Mouse (Mus musculus) WW6 (cell line): ENCODE measurements around the gene Slc25a17.

ENCODE experiments used
- DNase-seq: peaks from one replicate; pipeline ENCODE4 v3.0.0-alpha.2; 2013; ENCODE audit warnings: low read depth, low spot score

Gene Slc25a17

DNA sequence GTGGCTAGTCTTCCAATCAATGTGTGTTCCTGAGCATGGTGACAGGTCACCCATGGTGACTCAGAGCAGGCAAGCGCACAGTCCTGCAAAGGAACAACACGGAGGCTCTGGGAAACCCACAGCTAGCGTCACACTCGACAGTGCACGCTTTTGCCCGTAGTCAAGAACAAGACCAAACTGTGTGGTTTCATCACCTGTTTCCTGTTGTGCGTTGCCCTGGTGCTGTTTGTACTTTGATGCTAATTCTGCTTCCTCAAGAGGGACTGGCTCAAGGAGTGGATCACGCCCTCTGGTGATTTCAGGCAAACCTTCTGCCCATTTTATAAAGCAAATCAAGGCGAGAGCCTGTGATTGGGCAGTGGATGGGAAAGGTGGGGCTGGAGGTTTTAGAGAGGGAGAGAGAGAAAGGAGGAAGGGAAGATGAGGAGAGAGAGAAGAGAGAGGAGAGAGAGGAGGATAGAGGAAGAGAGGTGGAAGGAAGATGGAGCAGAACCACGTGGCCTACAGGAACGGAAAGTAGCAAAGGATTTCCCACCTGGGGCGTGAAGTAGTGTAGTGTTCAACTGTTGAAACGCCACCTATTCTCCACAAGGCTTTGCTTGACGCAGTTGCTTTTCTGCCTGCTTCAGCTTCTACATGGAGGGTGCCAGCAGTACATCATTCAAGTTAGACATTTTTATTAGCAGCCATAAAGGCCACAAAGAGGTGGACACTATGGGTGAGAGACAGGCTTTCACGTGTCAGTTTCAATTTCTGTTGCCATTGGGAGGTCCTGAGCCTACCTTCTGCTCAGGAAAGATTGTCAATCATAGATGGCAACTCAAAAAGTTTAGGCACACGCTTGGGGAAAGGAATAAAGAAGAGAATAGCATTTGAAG is 59.2 kb downstream of the Slc25a17 start:
- DNase-seq = peak; percentile 29

DNA sequence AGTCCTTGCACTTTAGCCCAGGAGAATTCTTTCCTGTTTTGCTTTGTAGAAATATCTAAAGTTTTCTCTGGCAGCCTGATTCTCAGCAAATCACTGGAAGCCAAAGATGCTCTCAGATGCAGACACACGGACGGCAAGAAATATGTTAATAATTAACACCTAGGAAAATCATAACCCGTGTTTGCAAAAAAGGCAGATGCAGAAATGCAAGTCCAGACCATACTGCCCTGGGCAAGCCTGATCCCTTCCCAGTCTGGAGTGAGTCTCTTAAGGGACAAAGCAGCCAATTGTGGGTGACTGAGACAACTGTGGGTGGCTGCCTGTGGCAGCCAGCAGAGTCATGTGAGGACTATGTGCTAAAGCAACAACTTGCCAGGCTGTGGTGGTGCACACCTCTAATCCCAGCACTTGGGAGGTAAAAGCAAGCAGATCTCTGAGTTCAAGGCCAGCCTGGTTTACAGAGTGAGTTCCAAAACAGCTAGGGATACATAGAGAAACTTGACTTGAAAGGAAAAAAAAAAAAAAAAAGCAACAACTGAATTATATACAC is 60.0 kb downstream of the Slc25a17 start:
- no peak for DNase-seq

DNA sequence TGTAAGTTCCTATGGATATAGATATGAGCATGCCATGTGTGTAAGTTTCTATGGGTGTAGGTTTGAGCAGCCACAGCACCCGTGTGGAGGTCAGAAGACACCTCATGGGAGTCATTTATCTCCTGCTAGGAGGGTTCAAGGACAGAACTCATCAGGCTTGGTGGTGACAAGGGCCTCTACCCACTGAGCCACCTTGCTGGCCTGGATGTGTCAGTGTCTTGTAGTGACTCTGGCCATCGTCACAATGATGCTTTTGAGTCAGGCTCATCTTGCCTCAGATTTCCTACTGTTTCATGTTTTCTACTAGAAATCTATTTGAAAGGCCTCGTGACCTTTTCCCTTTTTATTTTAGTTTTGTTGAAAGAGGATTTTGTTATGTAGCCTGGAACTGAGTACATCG is 61.1 kb downstream of the Slc25a17 start:
- no peak for DNase-seq

DNA sequence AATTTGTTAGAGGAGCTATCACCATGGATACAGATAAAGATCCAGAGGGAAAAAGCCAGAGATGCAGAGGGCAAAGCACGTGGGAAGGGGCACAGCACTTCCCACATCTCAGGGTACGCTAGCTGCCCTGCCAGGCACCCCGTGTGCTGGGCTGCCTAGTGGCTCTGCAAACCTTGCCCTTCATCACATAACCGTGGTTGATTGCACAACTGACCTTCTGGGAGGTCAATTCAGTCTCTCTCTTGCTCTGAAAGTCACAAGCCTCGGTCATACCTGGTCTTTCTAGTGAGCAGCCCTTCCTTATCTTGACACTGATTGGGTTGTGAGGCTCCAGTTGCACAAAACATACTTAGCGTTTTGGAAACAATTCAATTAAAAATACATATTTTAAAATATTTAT is 62.4 kb downstream of the Slc25a17 start:
- no peak for DNase-seq

DNA sequence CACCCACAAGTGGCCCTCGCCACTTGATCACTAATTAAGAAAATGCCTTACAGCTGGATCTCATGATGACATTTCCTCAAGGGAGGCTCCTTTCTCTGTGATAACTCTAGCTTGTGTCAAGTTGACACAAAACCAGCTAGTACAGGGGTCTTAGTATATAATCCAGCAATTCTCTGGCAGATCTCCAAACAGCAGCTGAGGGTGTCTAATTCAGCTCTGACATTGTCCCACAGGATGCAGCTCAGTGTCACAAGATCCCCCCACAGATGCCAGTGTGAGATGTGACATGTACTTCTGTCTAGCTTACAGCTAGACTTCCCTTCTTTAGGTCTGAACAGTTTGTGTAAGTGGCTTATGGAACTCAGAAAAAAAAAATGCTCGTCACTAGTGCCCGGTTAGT is 63.1 kb downstream of the Slc25a17 start:
- no peak for DNase-seq

DNA sequence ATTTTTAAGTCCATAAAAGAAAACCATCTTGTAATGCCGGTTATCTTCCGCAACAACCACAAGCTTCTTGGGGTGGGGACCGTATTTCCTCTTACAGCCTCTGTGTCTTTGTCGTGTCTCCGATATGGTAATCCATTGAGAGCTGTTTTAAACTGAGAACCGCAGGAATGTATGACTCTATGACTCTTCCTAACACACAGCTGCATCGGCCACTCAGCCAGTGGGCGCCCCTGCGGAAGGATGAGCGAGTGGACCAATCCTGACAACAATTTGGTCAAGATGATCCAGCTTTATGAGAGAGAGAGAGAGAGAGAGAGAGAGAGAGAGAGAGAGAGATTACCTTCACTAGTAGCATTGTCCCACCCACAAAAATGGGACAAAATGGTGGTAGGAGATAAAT is 65.7 kb downstream of the Slc25a17 start:
- DNase-seq = no peak

DNA sequence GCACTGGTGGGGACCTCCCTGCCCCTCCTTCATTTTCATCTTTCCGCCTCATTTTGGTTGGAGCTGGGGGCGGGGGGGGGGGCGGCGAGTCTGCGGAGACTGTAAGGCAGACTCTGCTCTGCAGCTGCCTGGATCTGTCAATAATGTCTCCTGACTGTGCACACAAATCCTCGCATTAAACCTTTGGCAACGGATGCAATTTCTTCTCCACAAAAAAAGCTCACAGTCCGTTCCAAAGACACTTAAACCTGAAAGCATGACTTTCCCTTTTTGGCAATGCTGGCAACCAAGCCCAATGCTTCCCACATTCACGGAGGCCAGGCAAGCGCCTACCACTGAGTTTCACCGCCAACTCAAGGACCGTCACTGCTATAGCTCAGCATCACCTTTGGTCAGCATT is 66.2 kb downstream of the Slc25a17 start:
- no peak for DNase-seq

DNA sequence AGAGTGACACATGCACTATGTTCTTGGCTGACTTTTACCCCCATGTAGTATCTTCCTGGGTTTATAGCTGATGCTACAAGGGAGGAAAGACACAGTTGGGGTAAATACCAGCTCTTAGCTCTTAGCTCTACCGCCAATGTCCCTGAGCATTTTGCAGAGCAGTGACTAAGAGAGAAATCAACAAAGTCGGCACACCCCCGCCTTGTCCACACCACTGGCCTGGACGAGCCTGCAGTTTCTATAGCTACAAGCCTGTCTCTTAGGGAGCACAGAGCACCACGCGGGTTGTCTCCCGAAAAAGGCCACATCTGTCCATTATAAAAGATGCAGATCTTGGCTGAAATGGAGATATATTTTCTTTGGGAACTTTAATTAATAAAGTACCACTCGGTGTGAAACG is 69.9 kb downstream of the Slc25a17 start:
- DNase-seq = no peak

DNA sequence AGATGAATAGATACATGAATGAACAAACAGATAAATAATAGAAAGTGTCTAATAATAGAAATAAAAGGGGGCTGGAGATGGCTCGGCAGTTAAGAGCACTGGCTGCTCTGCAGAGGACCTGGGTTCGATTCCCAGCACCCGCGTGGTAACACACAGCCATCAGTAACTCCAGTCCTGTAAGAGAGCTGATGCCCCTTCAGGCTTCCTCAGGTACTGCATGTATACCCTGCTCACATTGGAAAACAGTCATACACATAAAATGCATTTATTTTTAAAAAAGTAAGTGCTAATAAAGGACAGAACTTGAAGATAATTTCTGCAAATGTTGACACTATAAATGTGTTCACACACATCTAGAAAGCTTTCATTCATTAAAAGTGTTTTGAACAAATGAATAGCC is 70.4 kb downstream of the Slc25a17 start:
- DNase-seq = peak; percentile 14

DNA sequence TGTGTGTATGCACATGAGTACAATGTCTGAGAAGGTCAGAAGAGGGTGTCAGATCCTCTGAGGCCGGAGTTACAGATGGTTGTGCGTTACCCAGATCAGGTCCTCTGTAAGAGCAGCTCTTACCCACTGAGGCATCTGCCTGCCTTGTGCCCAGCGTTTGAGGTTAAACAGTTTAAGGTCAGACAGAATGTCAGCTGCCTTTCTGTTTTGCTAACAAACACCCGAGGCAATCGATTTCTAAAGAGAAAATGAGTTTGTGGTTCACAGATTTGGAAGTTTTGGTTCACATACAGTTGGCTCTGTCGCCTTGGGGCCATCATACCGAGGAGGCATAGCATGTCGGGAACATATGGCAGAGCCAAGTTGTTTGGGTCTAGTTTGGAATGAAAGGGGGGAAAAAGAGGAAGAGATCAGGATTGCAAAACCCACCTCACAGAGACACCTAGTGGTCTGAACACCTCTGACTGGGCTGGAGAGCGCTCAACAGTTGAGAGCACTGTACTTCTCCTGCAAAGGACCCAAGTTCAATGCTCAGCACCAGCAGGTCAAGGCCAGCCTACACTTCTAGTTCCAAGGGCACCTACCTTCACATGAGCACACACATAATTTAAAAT is 76.4 kb downstream of the Slc25a17 start:
- no peak for DNase-seq

DNA sequence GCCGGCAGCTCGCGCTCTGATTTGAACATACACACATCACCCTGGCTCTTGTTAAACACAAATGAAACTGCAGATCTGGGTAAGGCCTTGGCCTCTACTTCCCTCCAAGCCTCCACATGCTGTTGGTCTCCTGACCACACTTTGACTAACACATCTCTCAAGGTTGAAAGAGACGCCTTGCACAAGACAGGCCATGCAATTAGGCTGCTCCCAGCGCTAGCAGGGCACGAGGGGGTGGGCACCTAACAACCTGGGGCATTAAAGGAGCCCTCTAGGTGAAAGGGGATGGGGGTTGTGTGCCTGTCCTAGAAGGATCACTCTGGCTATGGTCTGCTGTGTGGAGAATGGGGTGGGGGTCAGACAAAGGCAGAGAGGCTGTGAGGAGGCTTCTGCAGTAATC is 81.9 kb downstream of the Slc25a17 start:
- DNase-seq = no peak

DNA sequence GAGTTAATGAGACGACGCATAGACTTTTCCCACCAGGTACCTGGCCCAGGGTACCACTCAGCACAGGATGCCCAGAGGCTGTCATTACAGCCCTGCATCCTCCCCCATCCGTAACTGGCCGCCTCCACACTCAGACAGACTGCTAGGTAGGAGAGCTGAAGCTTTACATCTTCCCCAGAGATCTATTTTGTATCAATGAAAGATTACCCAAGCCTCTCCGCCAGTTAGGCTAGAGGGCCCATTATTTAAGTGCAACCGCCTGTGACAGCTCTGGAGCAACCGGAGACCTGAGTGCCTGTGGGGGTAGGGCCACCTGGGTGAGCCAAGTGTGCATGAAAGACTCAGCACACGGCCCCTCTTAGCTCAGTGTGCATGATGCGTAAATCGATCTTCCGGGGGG is 82.7 kb downstream of the Slc25a17 start:
- no peak for DNase-seq

DNA sequence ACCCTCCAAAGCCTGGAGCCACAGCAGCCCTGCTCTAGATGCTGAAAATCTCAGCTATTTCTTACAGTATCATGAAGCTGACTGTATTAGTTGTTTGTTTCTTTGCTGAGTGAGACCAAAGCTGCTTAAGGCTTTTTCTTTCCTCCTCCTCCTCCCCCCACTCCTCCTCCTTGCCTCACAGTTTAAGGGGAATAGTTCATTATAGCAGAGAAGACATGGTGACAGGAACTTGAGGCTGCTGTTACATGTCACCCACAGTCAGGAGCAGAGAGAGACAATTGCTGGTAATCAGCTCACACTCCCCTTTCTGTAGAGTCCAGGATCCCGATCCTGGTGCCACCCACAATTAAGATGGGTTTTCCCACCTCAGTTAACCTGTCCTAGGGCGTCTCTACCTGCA is 87.3 kb downstream of the Slc25a17 start:
- DNase-seq = no peak

DNA sequence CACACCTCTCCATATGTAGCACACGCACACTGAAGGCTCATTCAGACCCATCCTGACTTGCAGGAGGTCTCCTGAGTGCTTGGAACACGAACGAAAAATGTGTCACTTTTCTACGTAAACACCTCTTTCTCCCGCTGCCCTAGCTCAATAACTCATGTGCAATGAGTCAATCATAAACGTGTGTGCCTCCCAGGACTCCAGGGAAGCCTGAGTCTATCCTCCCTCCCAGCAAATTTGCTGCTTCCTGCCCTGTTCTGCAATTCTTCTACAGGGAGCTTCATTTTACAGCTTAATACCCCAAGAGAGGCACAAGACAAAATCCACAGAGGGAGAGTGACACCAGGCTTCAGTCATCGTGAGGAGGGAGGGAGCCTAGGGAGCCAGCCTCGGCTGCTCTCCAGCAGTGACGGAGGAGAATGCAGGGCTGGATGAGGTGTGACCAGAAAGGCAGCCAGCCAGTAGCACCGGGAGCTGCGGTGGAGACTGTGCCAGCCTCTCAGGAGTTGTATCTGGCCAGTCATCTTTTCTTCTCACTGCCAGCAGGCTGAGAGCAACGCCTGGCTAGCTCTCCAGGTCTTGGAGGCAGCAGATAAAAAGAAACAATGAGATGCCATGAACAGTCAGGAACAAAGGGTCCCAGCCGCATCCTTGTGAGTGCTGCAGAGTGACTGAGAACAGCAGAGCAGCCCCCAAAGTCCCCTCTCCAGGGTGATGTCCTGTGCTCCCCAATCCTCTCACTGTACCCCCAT is 88.1 kb downstream of the Slc25a17 start:
- DNase-seq = no peak
